Mouse (Mus musculus): ENCODE results near the gene Igsf3. TPM values are rescaled to one million over a fixed set of nuclear protein-coding genes. Genes with fewer than 3 reads are reported as not detected.

Igsf3 gene
- polyA plus RNA-seq, 1 experiment: 0.12 TPM

GRCm38 (mm10) chr3:101500393-101501051 is 123.6 kb downstream of the Igsf3 start:
- H3K27me3 ChIP-seq (ENCODE audit: control insufficient read depth): peaks cover 7% of the 10 kb centered on the region
- H3K36me3 ChIP-seq (ENCODE audit: control insufficient read depth): no peaks in the 10 kb centered on the region
- no peaks in the 10 kb centered on the region for H3K4me1 ChIP-seq (ENCODE audit: control insufficient read depth)
- TF ChIP-seq GATA1 (IDR thresholded peaks at IDR 0.05; ENCODE audit: low read length): no peak
- TF ChIP-seq TAL1 (IDR thresholded peaks at IDR 0.05; ENCODE audit: low read length): no peak
- H3K9me3 ChIP-seq (ENCODE audit: control insufficient read depth, low read length): no peaks in the 10 kb centered on the region
- no peak overlapping the region for H3K4me3 ChIP-seq (replicated peaks)

DNA sequence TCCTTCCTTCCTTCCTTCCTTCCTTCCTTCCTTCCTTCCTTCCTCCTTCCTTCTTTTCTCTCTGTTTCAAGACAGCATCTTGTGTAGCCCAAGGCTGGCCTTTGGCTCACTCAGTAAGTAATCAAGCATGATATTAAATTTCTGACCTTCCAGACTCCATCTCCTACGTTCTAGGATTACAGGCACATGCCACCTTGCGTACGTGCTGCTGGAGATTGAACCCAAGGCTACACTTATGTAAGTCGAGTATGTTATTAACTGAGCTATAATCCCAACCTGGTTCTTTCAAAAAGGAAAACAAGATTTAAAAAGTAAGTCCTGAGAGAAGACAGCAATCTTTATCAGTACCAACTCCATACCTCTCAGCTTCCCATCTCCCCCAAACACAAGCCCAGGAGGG is 124.7 kb downstream of the Igsf3 start:
- Histone ChIP-seq H3K4me3 (replicated peaks) (no peak overlapping the region), H3K36me3 (ENCODE audit: control insufficient read depth) (no peaks in the 10 kb centered on the region), H3K4me1 (ENCODE audit: control insufficient read depth) (peaks cover 3% of the 10 kb centered on the region), H3K9me3 (ENCODE audit: control insufficient read depth, low read length) (no peaks in the 10 kb centered on the region), H3K27me3 (ENCODE audit: control insufficient read depth) (peaks cover 7% of the 10 kb centered on the region)
- no peak for TF ChIP-seq TAL1 (IDR thresholded peaks at IDR 0.05; ENCODE audit: low read length)
- no peak for TF ChIP-seq GATA1 (IDR thresholded peaks at IDR 0.05; ENCODE audit: low read length)

GRCm38 (mm10) chr3:101502086-101502760 is 125.3 kb downstream of the Igsf3 start:
- no peak for TF ChIP-seq GATA1 (IDR thresholded peaks at IDR 0.05; ENCODE audit: low read length)
- TF ChIP-seq TAL1 (IDR thresholded peaks at IDR 0.05; ENCODE audit: low read length): no peak
- no peaks in the 10 kb centered on the region for H3K36me3 ChIP-seq (ENCODE audit: control insufficient read depth)
- no peak overlapping the region for H3K4me3 ChIP-seq (replicated peaks)
- no peaks in the 10 kb centered on the region for H3K9me3 ChIP-seq (ENCODE audit: control insufficient read depth, low read length)
- H3K27me3 ChIP-seq (ENCODE audit: control insufficient read depth): peaks cover 9% of the 10 kb centered on the region
- peaks cover 6% of the 10 kb centered on the region for H3K4me1 ChIP-seq (ENCODE audit: control insufficient read depth)

DNA sequence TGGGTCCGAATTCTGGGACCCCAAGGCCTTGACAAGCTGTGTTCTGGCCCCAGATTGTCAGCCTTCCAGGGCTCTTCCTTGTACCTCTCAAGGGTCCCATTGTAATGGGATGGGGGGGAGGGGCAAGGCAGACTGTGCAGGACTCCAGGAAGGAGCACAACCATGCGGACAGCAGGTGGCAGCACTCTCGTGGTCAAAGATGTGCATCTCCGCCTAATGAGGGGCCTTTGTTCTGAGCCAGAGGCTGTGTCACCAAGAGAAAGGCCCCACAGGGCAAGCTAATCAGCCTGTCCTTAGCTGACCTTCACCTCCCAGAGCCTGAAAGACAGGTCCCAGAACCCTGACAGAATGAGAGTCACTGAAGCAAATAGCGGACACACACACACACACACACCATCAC is 129.3 kb downstream of the Igsf3 start:
- Histone ChIP-seq H3K27me3 (ENCODE audit: control insufficient read depth) (peaks cover 6% of the 10 kb centered on the region), H3K4me3 (replicated peaks) (no peak overlapping the region), H3K4me1 (ENCODE audit: control insufficient read depth) (peaks cover 10% of the 10 kb centered on the region), H3K9me3 (ENCODE audit: control insufficient read depth, low read length) (no peaks in the 10 kb centered on the region), H3K36me3 (ENCODE audit: control insufficient read depth) (no peaks in the 10 kb centered on the region)
- TF ChIP-seq GATA1 (IDR thresholded peaks at IDR 0.05; ENCODE audit: low read length) (no peak), TAL1 (IDR thresholded peaks at IDR 0.05; ENCODE audit: low read length) (no peak)

GRCm38 (mm10) chr3:101506970-101507702 is 130.3 kb downstream of the Igsf3 start:
- TF ChIP-seq TAL1 (IDR thresholded peaks at IDR 0.05; ENCODE audit: low read length) (no peak), GATA1 (IDR thresholded peaks at IDR 0.05; ENCODE audit: low read length) (no peak)
- Histone ChIP-seq H3K36me3 (ENCODE audit: control insufficient read depth) (no peaks in the 10 kb centered on the region), H3K9me3 (ENCODE audit: control insufficient read depth, low read length) (no peaks in the 10 kb centered on the region), H3K4me1 (ENCODE audit: control insufficient read depth) (peaks cover 10% of the 10 kb centered on the region), H3K4me3 (replicated peaks) (no peak overlapping the region), H3K27me3 (ENCODE audit: control insufficient read depth) (peaks cover 6% of the 10 kb centered on the region)

DNA sequence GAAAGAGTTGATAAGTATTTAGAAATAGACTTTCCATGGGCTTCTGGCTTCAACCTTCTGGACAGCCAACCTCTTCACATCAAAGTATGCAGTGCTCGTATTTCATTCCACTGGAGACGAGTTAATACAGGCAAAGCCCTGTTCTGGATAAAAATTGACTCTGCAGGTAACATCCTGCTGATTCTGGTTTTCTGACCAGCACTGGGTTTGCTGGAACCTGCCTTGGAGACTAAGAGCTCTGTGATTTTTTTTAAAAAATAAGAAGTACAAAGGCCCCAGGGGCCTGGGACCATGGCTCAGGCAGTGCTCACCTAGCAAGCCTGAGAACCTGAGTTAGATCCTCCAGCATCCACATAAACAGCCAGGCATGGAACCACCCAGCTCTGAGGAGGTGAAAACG is 130.9 kb downstream of the Igsf3 start:
- no peaks in the 10 kb centered on the region for H3K36me3 ChIP-seq (ENCODE audit: control insufficient read depth)
- peaks cover 2% of the 10 kb centered on the region for H3K27me3 ChIP-seq (ENCODE audit: control insufficient read depth)
- no peaks in the 10 kb centered on the region for H3K9me3 ChIP-seq (ENCODE audit: control insufficient read depth, low read length)
- peaks cover 10% of the 10 kb centered on the region for H3K4me1 ChIP-seq (ENCODE audit: control insufficient read depth)
- TF ChIP-seq TAL1 (IDR thresholded peaks at IDR 0.05; ENCODE audit: low read length) (no peak), GATA1 (IDR thresholded peaks at IDR 0.05; ENCODE audit: low read length) (no peak)
- no peak overlapping the region for H3K4me3 ChIP-seq (replicated peaks)

GRCm38 (mm10) chr3:101509707-101510544 is 133.0 kb downstream of the Igsf3 start:
- Histone ChIP-seq H3K4me1 (ENCODE audit: control insufficient read depth) (peaks cover 10% of the 10 kb centered on the region), H3K4me3 (replicated peaks) (no peak overlapping the region), H3K27me3 (ENCODE audit: control insufficient read depth) (peaks cover 2% of the 10 kb centered on the region), H3K36me3 (ENCODE audit: control insufficient read depth) (no peaks in the 10 kb centered on the region), H3K9me3 (ENCODE audit: control insufficient read depth, low read length) (no peaks in the 10 kb centered on the region)
- TF ChIP-seq GATA1 (IDR thresholded peaks at IDR 0.05; ENCODE audit: low read length) (no peak), TAL1 (IDR thresholded peaks at IDR 0.05; ENCODE audit: low read length) (no peak)

DNA sequence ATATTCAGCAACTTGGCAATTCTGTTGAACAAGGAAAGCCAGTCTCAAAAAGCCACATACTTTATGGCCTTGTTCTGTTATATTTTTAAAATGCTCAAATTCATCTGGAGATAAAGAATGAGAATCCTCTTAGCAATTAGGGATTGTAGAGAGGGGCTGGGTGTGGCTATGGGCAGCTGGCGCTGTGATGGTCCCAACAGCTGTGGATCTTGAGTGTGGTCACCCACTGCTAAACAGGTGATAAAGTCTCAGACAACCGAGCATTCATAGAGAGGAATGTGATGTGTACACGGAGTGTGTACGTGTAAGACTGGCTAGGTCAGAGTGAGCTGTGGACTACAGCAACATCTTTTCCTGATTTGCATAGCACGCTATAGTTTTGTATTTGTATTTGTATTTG is 133.7 kb downstream of the Igsf3 start:
- peaks cover 2% of the 10 kb centered on the region for H3K27me3 ChIP-seq (ENCODE audit: control insufficient read depth)

More for the DNA sequence above, 133.7 kb downstream of the Igsf3 start:
- no peak for TF ChIP-seq GATA1 (IDR thresholded peaks at IDR 0.05; ENCODE audit: low read length)
- TF ChIP-seq TAL1 (IDR thresholded peaks at IDR 0.05; ENCODE audit: low read length): no peak
- no peak overlapping the region for H3K4me3 ChIP-seq (replicated peaks)
- H3K9me3 ChIP-seq (ENCODE audit: control insufficient read depth, low read length): no peaks in the 10 kb centered on the region
- H3K36me3 ChIP-seq (ENCODE audit: control insufficient read depth): no peaks in the 10 kb centered on the region
- peaks cover 10% of the 10 kb centered on the region for H3K4me1 ChIP-seq (ENCODE audit: control insufficient read depth)

Other genes with a start within 250 kb of the Igsf3 start
- gene Cd2, start 89.1 kb upstream of the Igsf3 start, polyA plus RNA-seq (2012): 0.08 TPM in 1 of 2 replicates, not detected in the other
- gene Atp1a1, start 227.6 kb downstream of the Igsf3 start, polyA plus RNA-seq (2012): 58.4 and 61.1 TPM in 2 replicates